Mouse (Mus musculus) gastrocnemius, postnatal 14 days (tissue): ENCODE measurements around the gene Gm13889. TPM values are rescaled to one million over a fixed set of nuclear protein-coding genes. Genes with fewer than 3 reads are reported as not detected.

ENCODE experiments used
- DNase-seq: peaks from one replicate; pipeline ENCODE4 v3.0.0; 2021; ENCODE audit warnings: mixed read lengths
- intact Hi-C: fragments of 180-260 bp; cut with DNase I; formaldehyde crosslinking; loops from one replicate; pipeline ENCODE4 v1.15.1; 2025; ENCODE audit warnings: low total_unique reads
- total RNA-seq, 2 experiments: library from RNA; stranded (reverse); gene quantifications; 2 replicates each; pipeline ENCODE4 v1.2.3; 2021

The Gm13889 gene
- total RNA-seq, 2 experiments from 2014 or later = 9.5 to 15.6 TPM

DNA sequence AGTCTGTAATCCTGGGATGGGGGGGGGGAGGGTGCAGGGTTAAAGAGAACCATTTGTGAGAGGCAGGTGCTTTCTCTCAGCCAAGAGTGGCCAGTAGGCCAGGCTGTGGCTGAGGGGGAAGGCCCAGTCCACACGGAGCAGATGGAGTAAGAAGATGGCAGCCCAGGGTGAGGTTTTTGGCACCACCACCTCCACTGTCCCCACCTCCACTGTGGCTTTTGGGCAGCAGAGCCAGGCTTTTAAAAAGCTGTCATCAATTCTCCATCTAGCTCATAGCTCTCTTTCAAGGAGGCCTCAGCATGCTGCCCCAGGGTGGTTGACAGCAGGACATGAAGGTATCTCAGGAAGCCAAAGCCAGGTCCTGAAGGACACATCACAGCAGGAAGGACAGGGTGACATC, 6.8 kb upstream of the Gm13889 start:
- no peak for DNase-seq
- intact Hi-C loops = no loop called here

DNA sequence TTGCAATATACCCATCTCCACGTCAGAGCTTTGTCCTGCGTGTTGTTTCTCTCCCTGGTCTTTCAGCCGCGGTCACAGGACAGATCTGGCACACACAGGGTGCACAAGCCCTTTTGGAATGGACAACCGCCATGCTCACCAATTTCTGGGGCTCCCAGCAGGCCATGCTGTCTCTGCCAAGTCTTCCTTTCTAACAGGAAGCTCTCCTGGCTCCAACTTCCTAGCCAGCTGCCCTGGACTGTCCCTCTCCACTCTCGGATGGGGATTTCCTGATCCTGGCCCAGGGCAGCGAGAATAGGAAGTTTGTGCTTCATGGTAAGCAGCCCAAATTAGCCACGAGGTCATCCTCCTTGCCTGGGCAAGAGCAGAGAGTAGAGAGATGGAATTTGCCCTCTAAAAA, 4.7 kb upstream of the Gm13889 start:
- peak; percentile 55 for DNase-seq
- intact Hi-C loops = no loop called here

DNA sequence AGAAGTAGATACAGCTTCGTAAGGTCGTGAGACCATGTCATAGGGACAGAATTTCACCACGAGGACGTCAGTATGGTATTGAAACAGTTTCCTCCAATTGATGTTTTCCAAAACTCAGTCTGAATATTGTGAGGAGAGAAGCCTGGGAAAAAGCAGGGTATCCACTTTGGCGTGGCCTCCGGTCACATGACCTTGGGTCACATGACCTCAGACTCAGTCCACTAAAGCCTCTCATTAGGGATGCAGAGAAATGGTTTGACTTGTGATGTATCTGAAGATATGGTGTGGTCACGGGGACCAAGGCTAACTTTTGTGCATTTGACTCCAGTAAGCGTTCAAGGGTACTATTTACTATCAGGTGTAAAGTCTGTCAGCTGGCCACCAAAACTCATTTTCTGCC, 2.3 kb upstream of the Gm13889 start:
- no peak for DNase-seq
- intact Hi-C loops = loop anchor here (5.0 kb wide), 1 partner anchor 52 kb away; no protein-coding TSS in a partner anchor

DNA sequence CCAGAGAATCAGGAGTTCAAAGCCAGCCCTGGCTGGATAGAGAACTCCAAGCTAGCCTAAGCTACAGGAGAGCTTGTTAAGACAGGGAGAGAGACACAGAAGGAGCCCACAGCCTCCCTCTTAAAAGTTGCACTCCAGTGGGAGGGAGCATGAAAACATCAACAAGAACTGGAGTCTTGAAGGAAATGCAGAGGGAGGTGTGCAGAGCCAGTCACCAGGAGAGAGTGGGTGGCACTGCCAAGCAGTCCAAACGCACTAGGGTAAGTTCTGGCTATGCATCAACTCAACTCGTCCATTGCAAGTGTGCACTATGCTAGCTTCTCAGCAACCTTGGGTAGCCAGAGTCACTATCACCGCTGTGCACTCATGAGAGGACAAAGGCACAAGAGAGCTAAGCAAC, 1.2 kb upstream of the Gm13889 start:
- no peak for DNase-seq
- intact Hi-C loops = loop anchor here (5.0 kb wide), 1 partner anchor 51 kb away; no protein-coding TSS in a partner anchor

DNA sequence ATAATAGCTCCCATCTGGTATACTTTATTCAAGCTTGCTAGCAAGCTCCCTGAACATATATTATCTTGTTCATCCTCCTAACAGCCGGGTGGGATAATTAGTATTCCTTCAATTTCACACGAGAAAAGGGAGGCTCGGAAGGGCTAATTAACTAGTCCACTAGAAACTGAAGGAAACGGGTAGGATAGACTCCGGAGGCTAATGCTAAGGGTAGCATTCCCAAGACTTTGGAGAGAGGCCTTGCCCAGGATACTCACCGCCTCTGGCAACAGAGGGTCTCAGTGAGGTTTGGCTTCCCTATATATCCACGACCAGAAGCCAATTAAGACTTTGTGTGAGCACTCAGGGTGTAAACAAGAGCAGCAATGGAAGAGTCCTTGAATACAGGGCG, 779 bp upstream of the Gm13889 start:
- DNase-seq = no peak
- intact Hi-C loops = loop anchor here (5.0 kb wide), 1 partner anchor 50 kb away; no protein-coding TSS in a partner anchor

DNA sequence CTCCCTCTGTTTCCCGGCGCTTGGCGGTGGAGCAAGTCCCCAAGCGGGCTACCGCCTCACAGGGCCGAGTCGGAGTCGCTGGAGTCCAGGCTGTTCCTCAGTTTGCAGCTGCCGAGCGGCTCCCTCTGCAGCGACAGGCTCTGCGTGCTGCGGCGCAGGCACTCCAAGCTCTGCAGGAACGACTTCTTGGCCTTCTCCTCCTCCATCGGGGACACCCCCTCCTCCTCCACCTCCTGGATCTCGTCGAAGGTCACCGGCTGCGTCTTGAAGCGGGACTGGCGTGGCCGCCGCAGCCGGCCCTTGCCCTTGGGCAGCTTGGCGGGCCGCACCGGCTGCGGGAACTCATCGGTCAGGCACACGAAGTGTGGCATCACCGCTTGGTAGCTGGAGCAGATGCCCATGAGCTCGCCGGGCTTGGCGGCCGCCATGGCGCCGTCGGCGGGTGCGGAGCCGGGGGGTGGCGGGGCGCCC, 635 bp downstream of the Gm13889 start:
- intact Hi-C loops = loop anchor here (5.0 kb wide), 1 partner anchor 49 kb away; no protein-coding TSS in a partner anchor
- DNase-seq = peak; percentile 58

DNA sequence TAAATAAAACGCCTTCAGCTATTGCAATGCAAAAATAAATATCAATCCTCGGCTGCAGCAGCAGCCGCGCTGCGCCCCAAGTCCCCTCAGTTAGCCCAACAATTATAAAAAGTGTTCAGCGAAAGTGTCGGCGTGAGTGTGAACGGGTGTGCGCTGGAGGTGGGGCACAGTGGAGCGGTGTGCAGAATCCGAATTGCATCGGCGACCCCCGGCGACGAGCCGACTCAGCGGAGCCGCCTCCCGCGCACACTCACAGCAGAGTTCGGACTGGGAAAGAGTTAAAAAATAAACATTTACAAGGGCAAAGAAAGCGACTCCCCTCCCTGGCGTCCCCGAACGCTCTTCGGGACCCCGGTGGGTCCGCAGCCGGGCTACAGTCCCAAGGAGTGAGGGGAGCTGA, 1.1 kb downstream of the Gm13889 start:
- intact Hi-C loops = loop anchor here (5.0 kb wide), 1 partner anchor 49 kb away; no protein-coding TSS in a partner anchor
- no peak for DNase-seq

DNA sequence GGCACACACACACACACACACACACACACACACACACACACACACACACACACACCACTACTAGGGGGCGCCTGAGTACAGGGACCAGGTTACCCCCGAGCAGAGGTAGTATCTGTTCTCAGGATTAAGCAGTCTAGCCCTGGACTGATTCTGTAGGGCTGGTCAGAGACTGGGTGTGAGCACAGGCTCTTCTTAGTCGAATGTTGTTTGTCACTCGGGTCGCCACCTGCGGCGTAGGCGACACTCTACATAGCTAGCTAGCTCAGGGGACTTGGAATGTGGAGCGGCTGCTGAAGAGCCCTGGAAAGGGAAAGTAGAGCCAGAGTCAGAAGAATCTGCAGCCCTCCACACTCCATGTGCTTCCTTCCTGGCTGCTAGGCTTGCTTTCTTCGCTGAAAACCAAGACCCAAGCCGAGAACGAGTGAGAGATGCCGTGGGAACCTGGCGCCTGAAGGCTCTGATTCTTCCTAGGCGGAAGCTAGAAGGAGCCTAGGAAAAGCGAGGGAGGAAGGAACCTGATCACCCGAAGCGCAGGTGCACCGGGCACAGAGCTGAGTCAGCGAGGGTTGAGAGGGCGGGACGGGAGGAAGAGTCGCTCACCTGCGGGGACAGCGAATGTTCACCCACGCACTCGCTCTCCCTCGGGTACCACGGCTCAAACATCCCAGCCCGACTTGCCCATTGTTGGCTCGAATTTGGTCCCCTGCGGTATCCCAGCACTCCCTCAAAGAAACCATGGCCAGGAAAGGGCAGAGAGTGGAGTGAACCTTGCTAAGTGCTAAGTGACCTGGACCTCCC, 2.0 kb downstream of the Gm13889 start:
- DNase-seq = no peak
- intact Hi-C loops = loop anchor here (5.0 kb wide), 1 partner anchor 48 kb away; no protein-coding TSS in a partner anchor

DNA sequence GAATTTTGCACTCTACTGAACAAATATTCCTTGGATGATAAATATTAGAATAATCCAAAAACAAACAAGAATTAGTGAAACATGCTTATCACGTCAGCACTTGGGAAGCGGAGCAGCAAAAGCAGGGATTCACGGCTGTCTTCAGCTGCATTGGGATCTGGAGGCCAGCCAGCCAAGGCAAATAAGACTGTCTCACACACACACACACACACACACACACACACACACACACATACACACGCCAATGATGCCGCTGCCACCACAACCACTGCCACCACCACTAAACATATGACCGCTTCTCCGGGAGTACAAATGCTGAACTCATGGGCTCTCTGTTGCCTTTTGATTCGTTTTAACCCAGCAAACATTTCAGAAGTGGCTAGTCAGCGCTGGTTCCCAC, 3.3 kb downstream of the Gm13889 start:
- intact Hi-C loops = no loop called here
- DNase-seq = no peak

DNA sequence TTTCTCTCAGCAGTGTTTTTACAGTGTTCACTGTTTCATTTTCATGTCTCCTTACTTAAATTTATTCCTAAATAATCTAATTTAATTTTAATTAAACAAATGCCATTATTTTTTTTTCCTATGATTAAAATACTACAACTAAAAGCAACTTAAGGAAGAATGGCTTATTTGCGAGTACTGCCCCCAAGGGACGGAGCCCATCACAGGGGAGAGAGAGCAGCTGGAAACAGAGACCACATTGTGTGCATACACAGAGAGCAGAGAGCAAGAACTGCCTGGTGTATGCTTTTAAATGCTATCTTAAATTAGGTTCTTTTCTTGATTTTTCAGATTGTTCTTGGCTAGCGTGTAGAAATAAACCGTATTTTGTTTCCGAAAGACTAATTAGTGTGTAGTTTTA, 10.0 kb downstream of the Gm13889 start:
- intact Hi-C loops = no loop called here
- DNase-seq = no peak

DNA sequence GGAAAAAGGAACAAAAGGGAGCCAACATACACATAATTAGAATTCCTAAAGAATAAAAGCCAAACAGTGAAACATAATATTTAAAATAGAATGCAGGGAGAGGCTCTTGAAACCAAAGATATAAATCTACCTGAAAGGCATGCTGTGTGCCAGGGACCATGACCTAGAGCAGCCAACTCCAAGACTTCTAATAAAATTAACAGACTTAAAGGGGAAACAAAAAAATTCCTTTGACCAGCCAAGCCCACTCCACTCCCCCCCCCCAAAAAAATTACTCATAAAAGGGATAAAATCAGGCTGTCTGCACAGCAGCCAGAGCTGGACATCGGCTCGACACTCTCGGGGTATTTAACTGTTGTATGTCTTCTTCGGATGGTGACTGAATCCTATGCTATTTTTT, 12.1 kb downstream of the Gm13889 start:
- intact Hi-C loops = no loop called here

DNA sequence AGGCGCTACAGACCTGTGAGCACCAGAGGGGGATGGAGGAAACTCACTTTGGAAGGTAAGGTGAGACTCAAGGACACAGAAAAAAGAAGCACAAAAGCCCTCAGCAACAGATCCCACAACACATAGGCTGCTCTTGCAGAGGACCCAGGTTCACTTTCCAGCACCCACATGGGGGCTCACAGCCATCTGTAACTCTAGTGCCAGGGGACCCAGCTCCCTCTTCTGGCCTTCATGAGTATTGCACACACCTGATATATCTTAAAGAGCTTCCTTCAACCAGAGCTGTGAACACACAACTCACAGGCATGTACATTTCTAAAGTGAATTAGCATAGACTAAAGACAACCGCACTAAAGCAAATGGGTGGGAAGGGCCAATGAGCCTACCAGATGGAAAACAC, 12.9 kb downstream of the Gm13889 start:
- DNase-seq = no peak
- intact Hi-C loops = no loop called here

More for the DNA sequence above, 12.1 kb downstream of the Gm13889 start:
- no peak for DNase-seq

DNA sequence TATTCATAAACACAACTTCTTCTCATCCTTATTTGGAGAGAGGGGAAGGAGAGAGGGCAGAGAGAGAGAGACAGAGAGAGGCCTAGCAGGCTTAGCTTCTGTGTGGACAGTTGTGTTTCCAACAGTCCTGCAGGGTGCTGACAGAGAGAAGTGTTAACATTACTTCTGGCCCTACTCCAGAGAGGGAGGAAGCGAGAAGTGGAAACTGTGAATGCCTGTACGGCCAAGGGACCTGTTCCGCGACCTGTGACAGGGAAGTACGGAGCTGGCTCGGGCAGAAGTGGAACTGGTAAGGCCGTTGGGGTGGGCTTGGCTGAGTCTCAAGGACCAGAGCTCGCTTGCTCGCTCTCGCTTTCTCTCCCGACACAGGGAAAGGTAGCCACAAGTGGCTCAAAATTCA, 15.3 kb downstream of the Gm13889 start:
- intact Hi-C loops = no loop called here
- DNase-seq = no peak

DNA sequence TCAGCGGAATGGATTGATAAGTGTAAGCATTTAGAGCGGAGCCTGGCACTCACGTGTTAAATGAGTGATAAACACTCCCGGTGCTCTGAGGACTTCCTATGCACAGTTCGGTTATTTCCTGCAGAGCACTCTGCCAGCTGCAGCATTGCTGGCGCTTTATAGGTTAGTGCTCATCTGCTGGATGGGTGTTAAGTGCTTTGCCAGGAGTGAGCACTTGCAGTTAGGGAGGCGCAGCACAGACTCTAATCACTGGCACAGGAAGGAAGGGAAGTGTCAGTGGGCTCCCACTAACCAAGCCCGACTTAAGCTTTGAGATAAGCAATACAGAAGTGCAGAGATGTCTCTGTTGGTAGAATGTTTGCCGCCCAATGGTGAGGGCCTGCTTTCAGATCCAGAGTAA, 18.5 kb downstream of the Gm13889 start:
- DNase-seq = no peak
- intact Hi-C loops = no loop called here

DNA sequence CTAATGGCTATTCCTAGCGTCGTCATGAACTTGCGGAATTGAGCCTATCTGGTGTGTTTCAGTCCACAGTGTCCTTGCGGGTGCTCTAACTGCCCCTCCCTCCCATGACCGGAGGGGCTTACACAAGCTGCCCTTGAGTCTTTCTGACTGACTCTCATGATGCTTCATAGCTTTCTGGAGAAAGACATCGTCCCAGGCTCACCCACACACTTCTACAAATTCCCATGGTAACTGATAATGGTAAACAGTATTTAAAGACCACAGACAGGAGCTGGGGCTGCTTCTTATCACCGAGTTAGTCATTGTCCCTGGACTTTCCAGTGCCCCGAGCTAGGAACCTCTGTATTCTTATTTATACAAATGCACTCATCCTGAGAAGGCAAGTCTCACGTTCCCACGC, 28.1 kb downstream of the Gm13889 start:
- DNase-seq = no peak
- intact Hi-C loops = no loop called here

DNA sequence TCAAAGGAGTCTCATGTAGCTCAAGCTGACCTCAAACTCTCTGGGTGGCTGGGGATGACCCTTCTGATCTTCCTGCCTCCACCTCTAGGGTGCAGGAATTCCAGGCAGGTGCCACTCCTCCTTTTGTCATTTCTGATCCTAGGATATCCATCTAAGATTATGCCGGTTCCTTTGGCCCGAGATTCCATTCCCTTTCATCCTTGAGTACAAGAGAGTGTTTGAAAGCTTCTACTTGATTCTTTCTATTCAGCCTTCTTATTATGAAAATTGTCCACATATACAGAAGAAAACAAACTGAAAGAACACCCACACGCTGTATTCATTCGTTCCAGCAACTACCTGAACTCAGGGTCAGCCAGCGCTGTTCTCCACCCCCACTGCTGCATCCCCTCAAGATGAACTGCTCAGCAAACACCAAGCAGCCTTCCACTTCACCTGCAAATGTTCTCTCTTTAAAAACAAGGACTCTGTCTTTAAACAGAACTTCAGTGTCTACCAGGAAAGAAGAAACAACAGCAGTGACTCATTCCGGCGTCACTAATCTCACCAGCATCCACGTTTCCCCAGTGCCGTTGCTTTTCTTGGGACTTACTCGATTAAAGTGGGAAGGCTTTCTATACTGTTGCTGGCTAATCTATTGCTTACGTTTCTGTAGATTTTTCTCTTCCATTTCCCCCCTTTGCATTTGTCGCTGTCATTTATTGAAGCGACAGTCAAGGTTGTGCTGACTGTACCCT, 29.1 kb downstream of the Gm13889 start:
- DNase-seq = no peak
- intact Hi-C loops = no loop called here

DNA sequence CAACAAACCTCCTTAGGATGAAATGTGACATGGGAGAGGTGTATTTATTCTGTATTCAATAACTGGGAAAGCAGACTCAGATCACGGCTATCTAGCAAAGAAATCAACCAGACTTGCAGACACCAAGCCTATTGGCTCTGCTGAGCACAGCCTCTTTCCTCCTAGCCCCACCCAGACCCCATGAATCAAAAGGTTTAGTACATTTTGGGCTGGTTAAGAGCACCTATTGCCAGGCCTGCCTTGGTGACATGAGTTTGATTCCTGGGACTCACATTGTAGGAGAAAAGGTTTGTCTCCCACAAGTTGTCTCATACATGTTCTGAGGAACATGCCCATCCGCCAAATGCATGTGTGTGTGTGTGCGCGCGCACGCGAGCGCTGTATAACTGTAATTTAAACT, 30.9 kb downstream of the Gm13889 start:
- intact Hi-C loops = no loop called here
- DNase-seq = no peak

DNA sequence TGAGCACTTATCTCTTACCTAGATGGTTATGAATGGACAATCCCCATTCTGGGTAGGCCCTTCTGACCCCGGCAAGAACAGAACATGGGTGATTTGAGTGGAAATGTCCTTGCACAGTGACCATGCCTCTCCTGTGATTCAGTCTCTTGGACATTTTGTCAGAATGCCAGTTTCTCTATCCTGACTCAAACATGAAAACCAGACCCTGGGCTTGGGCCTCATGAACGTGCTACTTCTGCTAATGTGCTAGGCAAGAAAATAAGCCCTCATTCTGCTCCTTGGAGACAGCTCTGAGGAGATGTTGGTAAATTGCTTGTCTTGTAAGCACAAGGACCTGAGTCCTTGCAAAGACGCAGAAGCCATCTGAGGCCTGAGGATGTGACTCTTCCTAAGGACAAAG, 37.9 kb downstream of the Gm13889 start:
- no peak for DNase-seq
- intact Hi-C loops = no loop called here

DNA sequence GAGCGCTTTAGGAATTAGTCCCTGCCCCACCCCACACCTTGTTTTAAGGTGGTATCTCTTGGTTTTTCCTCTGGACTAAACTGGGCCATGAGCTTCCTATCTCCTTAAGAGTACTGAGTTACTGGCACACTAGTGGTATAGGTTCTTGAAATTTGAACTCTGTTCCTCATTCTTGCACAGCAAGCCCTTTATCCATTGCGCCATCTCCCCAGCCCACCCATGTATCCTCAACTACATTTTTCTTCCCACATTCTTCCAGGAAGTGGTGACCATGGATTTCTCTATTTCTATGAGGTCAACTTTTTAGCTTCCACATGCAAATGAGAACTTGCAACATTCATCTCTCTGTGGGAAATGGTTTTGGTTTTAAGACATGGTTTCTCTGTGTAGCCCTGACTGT, 43.4 kb downstream of the Gm13889 start:
- DNase-seq = no peak
- intact Hi-C loops = no loop called here

DNA sequence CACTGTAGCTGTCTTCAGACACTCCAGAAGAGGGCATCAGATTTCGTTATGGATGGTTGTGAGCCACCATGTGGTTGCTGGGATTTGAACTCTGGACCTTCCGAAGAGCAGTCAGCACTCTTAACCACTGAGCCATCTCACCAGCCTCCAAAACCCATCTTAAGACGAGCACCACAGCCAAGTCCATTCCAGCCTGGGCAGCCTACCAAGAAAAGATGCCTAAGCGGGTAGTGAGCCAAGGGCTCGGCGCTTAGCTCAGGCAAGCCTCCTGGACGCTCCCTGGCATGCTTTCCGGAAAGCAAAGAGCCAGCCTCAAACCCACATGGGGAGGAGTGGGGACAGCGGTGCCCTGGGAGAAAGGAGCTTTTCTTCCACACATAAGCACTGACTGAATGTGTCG, 45.1 kb downstream of the Gm13889 start:
- intact Hi-C loops = no loop called here
- DNase-seq = peak; percentile 36

DNA sequence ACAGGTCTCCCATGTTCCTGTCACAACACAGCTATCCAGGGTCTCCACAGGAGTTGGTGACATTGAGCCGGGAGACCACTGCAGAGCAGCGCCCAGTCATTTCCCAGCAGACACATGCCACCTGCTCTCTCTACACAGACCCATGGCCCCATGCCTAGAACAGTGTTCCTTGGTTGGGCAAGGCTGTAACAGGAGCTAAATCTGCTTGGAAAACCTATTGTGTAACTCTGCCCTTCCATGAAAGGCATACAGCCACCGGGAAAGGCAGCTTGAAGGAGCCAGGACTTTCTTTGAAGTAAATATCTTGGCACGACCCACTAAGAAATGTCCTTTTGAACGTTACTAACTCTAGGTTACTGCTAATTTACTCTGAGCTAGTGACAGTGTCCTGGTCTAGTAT, 47.3 kb downstream of the Gm13889 start:
- DNase-seq = peak; percentile 41
- intact Hi-C loops = loop anchor here (5.0 kb wide), 1 partner anchor 48 kb away; the partner anchor contains the start of gene Gm13889
